Mouse (Mus musculus) heart, adult 2 months (tissue): ENCODE measurements around the gene Nadsyn1.

Source experiments
- CTCF ChIP-seq: fragments of 200-600 bp; IDR thresholded peaks from 2 replicates; pipeline ENCODE4 v1.8.1; 2022; ENCODE audit warnings: antibody characterized with exemption, mild to moderate bottlenecking, moderate library complexity
- EP300 ChIP-seq: fragments of 200-500 bp; IDR thresholded peaks from 2 replicates; pipeline ENCODE4 v1.6.1; 2011; ENCODE audit warnings: low read depth, low read length, control low read depth; ENCODE audit not compliant: insufficient read depth

DNA sequence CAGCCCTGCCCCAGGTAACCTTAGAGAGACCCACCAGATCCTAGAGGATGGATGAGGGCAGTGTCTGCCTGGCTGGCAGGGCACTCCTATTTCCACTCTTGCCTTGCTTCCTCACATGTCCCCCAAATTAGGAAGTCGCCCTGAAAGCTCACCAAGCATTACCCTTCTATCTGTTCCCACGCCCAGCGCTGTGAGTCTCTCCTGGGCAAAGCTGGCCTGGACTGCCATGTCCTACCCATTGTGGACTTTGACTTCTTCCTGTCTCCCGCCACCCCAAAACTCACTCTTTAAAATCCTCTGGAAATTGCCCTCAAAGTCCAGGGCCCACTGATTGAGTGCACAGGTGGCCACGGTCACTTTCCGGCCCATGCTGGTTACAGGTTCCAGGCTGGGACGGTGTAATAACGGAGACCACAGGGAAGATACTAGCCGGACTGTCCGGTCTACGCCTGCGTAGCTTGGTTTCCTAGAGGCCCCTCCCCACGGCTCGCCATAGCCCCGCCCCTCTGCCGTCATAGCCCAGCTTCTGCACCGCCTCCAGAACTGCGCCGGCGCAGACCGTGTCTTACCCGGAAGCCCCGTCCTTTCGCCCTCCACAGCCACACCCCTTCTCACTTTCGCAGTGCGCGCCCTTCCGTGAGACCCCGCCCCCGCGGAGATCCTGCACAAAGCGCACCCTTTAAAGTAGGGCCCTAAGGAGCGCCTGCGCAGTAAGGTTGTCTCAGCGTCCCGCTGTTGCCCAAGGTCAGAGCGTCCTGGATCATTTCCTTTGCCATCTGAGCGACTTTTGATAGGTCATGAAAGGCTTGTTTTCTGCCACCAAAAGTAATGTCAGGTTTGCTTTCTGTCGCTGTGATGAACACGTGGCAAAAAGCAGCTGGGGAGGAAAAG, at the start of gene Nadsyn1, which contains the start of gene Dhcr7:
- TF ChIP-seq CTCF = no peak
- peak; percentile 48; the same call in 1 of the 2 replicates for TF ChIP-seq EP300
